Mouse (Mus musculus) spleen, embryonic (tissue): ENCODE measurements around the gene Pcnt.

Experiments
- CTCF ChIA-PET: fragments of 350-600 bp; sonication (Branson Sonifier 250); formaldehyde crosslinking; loops from one replicate; lab custom pipeline; 2022; lab: Charles Lee

The Pcnt gene

DNA sequence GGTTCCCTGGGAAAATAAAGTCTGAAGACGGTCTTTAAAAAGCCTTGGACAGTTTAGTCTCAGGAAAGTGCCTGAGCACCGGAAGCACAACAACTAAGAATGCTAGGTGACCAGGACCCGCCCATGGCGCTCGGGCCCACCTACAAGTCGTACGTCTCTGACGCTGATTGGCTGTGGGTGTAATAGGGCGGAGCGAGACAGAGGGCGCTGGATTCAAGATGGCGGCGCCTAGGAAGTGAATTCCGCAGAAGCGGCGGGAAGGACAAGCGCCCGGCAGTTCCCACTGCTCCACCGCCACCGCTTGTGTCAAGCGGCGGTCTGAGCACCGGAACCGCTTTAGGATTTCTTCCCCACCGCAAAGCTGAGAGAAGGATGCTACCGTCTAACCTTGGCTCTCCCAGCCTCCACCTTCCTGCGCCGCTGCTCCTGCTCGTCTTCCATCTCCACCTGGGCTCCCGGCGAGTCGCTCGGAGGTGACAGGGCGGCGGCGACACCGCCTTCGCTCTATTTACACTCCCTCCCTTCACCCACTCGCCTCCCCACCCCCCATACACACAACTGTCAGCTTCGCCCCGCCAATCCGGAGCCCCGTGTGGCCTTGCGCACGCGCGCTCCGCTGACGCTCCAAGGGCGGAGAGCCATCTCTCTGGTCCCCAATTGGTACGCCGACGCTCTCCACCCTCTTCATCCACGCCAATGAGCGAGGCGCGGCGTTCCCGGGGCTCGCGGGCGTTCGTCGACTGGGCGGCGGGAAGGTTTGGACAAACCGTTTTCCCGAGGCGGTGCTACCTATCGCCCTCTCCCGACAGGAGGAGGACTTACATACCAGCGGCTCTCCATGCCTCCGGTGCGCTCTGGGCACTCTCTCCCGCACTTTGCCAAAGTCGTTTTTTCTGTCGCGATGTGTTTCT is at the start of gene Pcnt:
Gene Pcnt, minus strand, starts transcription at position 609 of the 911 bp plus-strand sequence.
- CTCF ChIA-PET: interaction anchor here (0.6 to 0.7 kb wide), 2 partner anchors 57 to 1929 kb away, joined by 3 to 5 read pairs; no protein-coding TSS in a partner anchor

DNA sequence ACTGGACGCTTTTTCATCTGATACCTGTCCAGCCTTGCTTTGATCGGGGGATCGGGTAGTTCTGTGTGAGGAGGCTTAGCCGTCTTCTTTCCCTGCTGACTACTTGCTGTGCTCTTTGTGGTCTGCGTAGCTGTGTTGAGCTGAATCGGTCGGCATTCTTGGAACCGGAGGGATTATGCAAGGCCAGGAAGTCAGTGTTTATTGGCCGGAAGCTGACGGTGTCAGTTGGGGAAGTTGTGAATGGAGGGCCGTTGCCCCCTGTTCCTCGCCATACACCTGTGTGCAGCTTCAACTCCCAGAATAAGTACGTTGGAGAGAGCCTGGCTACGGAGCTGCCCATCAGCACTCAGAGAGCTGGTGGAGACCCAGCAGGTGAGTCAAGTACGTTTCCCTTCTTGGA is 46.6 kb upstream of the Pcnt start:
- CTCF ChIA-PET: no interaction called here

DNA sequence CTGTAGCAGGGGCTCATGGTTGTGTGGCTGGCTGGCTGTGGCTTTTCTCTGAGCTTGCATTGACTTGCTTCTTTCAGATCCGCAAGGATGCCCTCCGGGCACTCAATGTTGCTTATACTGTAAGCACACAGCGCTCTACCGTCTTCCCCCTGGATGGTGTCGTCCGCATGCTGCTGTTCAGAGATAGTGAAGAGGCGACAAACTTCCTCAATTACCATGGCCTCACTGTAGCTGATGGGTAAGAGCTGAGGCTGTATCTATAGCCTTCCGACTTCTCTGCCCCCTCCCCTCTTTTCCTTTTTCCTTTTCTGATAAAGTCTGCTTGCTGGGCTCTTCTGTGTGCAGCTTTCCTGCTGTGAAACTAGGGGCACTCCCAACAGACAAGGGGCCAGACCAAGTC is 45.7 kb upstream of the Pcnt start:
- CTCF ChIA-PET: no interaction called here

DNA sequence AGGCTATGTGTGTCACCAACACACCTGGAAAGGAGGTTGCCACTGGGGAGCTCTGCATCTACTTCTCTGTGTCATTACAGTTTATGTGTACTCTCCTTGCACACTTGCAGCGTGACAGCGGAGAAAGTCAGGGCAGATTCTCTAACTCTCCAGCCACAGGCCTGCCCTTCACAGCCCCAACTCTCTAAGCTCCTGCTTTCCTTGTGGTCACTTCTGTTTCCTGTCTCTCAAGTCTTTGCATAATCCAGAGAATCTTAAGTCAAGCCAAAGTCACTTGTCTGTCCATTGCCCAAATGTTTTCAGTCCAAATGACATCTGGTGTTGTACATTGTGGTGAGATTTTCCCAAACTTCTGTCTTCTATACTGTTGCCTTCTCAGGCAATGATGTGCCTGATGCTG is 43.7 kb upstream of the Pcnt start:
- CTCF ChIA-PET: no interaction called here

DNA sequence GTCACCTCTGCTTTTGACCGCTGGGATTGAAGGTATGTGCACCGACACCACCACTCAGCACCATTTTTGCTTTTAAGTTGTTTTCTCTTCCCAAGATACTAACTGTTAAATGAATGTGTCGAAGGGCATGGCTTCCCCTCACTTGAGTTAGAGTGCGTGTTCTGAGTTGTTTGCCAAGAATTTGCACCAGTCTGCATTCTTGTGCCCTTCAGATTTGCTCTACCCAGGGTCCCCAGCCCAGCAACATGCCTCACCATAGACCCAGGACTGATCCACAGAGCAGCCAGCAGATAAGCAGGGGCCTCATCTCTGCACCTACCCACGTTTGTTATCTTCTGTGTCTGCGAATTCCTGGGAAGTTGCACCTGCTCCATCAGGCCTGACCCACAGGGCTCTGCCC is 38.9 kb upstream of the Pcnt start:
- CTCF ChIA-PET: no interaction called here

DNA sequence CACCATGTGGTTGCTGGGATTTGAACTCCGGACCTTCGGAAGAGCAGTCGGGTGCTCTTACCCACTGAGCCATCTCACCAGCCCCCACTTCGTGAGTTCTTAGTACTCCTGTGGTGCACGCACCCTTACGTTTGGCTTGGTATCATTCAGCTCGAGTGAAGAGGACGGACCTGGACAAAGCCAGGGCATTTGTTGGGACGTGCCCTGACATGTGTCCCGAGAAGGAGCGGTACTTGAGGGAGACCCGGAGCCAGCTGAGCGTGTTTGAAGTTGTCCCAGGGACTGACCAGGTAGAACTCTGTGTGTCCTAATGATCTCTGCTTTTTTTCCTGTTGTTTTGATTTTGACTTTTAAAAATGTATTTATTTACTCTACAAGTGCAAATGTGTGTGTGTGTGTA is 38.3 kb upstream of the Pcnt start:
- CTCF ChIA-PET: no interaction called here

DNA sequence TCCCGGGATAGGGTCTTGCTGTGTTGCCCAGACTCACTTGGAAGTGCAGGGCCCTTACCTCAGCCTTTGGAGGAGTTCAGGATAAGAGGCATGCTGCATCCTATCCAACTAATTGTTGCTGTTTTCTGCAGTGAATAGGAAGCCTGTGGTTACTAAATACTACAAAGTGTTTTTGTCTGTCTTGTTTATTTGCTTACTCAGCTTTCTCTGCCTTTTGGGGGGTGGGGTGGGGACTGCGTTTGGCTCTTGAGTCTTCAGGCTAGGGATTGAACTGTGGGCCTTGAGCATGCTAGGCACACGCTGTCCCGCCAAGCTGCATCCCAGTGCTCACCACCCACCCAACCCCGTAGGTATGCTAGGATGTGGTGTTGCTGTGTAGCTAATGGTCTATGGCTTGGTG is 31.2 kb upstream of the Pcnt start:
- CTCF ChIA-PET: no interaction called here

DNA sequence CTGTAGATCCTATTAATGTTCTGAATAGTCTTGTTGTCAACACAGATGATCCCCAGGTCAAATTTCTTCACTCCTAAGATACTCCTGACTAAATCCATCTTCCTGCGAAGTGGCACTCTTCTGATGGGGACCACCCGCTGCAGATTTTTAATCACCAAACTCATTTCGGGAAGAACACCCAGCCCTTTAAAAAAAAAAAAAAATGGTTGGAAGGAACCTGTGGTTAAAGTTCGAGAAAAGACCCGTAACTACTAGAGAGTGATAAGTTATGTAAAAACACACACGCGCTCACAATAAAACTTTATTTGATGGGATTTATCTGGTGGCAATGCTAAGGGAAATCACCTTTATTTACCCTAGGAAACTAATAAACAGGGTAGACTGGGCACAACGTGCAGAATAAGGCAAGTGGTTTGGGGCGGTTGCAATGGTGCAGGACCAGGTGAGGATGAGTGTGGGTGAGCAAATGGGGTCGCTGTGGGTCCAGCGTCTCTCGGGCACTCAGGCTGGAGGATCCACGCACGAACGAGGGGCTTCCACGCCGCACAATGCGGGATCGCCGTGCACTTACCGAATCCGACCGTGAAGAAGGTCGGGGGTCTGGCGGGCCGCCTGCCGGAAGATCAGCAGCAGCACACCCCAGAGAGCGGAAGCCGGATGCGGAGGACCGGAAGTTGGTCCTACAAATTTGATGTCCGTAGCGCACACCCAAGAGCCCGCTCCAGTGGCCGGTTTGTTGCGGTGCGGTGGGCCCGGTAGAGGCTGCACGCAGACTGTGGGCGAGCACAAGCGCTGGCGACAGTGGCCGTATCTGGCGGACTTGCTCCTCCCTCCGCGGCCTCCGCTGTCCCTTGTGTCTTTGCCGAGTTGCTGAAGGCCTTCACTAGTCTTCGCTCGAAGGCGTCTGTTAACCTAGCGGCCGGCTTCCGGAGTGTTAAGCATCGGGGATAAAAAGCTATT is 25.9 kb upstream of the Pcnt start, which contains the start of the genes Mcm3ap and Ybey:
Gene Mcm3ap, plus strand, starts transcription at position 725 of the 960 bp plus-strand sequence.
Gene Ybey, minus strand, starts transcription at position 912 of the 960 bp plus-strand sequence.
- CTCF ChIA-PET: no interaction called here

DNA sequence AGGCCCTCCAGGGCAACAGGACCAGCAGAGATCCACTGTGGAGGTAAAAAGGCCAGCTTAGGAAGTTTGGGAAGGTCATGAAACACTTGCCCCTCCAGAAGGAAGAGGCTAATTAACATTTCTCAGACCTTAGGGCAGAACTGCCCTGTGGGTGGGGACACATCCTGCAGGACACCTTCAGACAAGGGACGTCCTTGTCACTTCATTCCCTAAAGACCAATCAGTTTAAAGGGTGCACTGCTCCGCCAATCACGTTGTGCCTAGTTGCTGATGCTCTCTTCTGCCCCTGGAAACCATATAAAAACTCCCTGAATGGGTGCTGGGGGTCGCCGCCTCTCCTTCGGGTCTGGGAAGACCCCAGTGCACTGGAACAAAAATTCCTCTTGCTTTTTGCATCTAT is 20.1 kb upstream of the Pcnt start:
- CTCF ChIA-PET: no interaction called here

DNA sequence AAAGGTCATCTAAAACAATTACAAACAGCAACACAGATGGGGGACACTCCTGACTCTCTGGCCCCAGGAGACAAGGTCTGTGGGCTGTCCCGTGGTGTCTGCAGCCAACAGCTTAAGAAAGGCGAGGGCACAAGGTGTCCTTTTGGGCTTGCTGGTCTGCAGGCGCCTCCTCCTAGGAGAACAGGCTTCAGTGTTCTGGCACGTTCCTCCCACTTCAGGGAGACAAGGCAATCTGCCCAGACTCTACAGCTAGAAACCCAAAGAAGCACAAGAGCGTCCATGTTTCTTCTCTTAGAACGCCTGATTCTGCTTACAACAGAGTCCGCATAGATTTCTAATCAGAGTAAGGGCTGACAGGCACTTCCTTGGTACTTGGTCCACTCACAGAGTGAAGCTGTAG is 19.7 kb upstream of the Pcnt start:
- CTCF ChIA-PET: no interaction called here

DNA sequence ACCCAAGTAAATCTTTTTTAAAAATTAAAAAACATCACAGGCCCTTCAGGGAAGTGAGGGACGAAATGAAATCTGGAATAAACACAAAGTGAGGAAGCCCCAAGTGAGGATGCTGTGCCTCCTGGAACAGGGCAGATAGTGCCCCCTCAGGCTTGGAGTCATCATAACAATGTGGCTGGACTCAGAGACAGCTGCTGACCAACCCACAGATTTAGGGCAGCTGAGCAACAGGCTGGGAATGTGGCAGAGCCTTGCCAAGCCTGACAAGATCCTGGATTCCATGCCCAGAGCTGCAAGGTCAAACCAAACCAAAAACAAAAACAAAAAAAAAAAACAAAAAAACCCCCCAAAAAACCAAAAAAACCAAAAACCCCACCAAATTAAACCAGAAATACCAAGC is 18.7 kb upstream of the Pcnt start:
- CTCF ChIA-PET: no interaction called here

DNA sequence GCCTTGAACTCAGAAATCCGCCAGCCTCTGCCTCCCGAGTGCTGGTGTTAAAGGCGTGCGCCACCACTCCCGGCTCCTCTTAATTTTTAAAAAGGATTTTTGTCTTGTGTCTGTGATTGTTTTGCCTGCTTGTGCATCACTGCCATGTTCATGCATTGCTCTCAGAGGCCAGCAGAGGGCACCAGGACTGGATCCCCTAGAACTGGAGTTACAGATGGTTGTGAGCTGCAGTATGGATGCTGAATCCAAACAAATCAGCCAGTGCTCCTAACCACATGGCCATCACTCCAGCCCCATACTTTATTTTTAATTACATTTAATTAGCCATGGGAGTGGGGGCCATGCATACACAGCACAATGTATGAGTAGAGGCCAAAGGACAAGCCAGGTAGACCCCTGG is 12.7 kb upstream of the Pcnt start:
- CTCF ChIA-PET: no interaction called here

DNA sequence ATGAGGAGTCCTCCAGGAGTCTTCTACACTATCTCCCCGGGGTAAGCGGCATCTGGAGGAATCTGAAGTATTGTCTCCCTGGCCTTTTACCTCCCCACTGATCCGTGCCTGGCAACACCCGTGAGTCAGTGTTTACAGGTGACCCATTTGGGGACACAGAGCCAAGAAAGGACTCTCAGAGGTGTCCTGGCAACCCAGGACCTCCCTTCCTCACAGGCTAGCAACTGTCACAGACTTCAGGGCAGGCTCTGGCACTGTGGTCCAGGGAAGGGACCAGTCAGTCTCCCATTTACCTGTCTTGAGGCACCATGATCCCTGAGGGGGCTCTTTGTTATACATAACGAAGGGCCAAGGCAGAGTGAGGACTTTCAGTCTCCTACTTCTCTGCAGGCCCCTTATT is 6.3 kb upstream of the Pcnt start, which contains the start of gene 2610028H24Rik:
Gene 2610028H24Rik, plus strand, starts transcription at position 231 of the 400 bp plus-strand sequence.
- CTCF ChIA-PET: no interaction called here

DNA sequence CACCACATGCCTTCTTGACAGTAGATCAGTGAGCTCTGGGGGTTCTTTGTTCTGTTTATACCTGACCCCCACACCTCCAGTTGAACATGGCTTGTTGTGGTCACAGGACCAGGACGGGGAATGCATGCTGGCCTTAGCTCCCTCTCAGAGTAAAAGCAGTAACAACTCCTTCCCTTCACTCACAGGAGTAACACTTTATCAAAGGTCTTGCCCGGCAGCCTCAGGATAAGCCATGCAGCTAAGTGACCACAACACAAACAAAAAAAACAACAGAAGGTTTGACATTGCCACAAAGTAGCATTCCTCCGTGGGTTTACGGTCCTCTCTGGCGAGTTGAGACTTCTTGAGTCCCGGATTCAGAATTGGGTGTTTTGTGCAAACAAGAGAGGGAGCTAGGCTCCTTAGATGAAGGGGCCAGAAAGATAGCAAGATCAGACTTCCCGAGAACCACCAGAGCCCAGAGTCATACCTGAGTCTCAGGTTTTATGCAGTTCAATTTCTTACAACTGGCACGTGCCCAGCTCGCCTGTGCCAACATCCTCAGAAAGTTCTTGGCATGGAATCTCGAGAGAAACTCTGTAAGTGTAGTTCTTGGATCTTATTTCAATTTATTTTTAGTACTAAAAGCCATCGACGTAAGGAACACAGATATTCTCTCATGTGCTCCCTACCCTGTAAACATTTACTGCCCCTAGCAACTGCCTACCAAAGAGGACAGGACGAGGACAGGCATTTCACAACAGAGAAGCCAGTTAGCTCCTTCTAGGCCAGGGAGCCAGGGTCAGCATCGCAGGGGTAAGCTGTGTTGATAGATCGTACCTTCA is 5.0 kb upstream of the Pcnt start:
- CTCF ChIA-PET: no interaction called here

DNA sequence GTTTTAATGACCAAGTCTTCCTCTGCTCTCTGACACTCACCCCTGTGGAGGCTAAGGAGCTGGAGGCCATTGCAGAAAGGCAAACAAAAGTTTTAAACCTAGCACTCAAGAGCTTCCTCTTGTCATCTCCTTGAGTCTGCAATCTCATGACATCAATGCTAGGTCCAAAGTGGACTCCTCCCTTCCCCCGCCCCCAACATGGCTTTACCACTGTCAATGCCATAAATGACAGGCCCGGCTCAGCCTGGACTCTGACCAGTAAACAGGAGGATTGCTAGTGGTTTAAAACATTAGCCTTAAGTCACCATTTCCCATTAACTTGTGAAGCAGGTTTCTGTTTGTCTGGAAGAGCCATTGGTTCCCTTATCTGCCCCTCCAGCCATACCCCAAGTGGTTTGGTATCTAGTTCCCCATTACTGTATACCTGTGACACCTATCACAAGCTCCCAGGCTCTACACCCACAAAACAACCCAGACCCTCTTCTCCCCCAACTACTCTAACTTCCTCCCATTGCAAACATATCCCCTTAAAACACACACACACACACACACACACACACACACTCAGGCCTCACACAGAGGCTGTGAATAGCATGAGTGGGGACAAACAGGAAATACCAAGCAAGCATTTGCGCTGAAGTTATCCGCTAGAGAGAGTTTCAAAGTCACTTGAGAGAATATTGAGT is 3.6 kb upstream of the Pcnt start:
- CTCF ChIA-PET: no interaction called here

DNA sequence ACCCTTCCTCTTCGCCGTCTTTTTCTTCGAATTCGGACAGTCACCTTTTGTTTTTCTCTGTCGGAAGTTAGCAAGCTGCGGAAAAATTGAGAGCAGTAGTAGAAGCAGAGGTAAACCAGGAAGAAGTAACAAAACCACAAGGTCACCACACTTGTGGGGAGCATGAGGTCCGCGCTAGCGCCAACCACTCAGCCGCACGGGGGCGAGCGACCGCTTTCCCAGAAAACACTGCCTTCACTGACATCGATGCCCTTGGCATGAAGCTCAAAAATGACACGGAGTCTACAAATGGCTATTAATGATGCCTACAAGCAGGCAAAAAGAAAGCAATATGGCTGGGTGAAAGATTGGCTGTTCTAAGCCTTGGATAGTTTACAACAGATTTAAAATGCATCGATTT is 2.3 kb downstream of the Pcnt start, which contains the start of gene AC141477.1:
Gene AC141477.1, minus strand, starts transcription at position 164 of the 400 bp plus-strand sequence.
- CTCF ChIA-PET: interaction anchor here (0.6 kb wide), 1 partner anchor 368 kb away, joined by 4 read pairs; no protein-coding TSS in a partner anchor

DNA sequence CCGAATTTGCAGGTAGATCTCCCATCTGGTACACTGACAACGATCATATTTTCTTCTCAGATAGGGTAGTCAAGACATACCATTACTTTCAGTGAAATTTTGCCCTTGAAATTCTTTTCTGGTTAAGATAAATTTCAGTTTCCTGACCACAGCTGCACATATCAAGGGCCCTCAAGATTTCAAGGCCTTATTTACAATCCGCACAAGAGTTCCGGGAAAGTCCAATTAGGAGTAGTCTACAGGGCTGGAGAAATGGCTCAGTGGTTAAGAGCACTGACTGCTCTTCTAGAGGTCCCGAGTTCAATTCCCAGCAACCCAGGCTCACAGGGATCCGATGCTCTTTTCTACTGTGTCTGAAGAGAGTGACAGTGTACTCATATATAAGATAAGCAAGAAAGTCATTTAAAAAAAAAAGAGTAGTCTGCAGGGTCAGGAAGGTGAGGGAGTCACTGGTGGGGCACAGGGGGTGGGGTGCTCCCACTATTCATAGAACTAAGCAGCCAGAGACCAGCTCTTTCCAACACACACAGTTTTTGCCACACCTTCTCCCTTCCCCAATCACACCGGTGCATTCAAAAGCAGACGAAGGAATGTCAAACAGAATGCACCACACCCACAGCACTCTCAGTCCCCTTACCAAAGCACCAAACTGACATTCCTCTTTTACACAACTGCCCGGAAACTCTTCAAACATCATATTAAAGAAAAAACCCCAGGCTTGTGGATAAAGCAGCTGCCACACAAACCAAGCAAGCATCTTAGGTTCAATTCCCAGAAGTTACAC is 3.3 kb downstream of the Pcnt start:
- CTCF ChIA-PET: no interaction called here

DNA sequence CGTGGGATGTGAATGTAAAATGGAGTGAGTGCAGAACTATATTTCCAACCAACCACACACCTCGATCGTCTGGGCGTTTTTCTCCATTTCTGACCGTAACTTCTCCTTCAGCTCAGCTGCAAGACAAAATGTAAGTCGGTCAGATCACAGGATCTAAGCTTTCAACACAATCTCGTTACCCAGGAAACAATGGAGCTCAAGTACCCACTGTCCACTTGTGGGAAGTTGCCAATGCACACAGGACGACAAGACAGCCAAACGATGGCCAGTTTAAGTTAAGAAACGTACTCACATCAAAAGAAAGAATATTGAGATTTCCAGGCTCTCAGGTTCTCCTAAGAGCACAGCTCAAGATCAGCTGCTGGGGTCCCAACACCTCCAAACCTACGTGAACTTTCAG is 8.7 kb downstream of the Pcnt start:
- CTCF ChIA-PET: no interaction called here

DNA sequence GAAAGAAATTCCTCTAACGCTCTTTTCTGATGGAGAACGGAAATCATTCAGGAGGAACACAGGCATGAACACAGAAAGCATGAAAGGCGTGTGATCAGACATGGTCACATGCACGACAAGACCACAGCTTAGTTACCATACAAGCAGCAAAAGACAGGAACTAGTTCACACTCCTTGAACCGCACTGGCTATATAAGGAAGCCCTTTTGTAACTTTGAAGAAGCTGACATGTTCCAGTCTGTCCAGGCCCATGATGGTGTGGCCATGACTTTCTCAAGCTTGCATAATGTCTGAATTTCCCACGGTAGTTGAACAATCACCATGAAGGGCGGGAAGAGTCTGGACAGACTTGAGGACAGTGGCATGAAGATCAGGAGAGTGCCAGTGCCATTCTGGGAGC is 16.9 kb downstream of the Pcnt start:
- CTCF ChIA-PET: interaction anchor here (0.6 kb wide), 1 partner anchor 319 kb away, joined by 4 read pairs; no protein-coding TSS in a partner anchor

DNA sequence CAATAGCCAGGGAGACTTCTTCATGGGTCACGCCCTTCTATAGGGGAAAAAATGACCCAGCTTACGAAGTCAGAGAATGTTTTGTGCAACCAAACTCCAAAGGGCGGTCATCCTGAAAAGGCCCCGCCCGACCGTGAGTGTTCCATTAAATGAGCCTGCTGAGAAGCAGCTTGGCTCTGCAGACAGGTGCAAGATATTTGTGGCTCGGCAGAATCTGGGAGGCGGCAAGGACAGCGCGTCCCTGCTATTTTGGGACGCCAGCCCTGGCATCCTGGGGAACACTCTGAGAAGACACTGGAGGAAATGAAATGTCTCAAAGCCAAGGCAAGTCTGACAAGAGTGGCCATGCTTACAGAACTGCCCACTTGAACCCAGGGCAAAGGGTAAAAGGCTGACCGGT is 25.8 kb downstream of the Pcnt start:
- CTCF ChIA-PET: no interaction called here
